Mouse (Mus musculus) embryonic facial prominence, embryonic 12.5 days (tissue): Measurements from ENCODE around the gene Spata46. TPM values are rescaled to one million over a fixed set of nuclear protein-coding genes. Genes with fewer than 3 reads are reported as not detected.

Experiments used
- ATAC-seq: fragments of 200-750 bp; cut with Nextera tagmentation; 2 replicates; pipeline ENCODE4 v1.8.0; 2017; ENCODE audit not compliant: insufficient number of reproducible peaks, insufficient read depth, low FRiP score, low TSS enrichment
- H3K27ac ChIP-seq: fragments of 300-500 bp; sonication (generic); 2 replicates; pipeline ENCODE4 v1.5.1; 2016; ENCODE audit warnings: mild to moderate bottlenecking
- H3K27me3 ChIP-seq: fragments of 300-500 bp; sonication (generic); 2 replicates; pipeline ENCODE4 v1.6.1; 2016; ENCODE audit warnings: mild to moderate bottlenecking, moderate library complexity
- H3K36me3 ChIP-seq: fragments of 300-500 bp; sonication (generic); 2 replicates; pipeline ENCODE4 v1.6.1; 2016; ENCODE audit warnings: mild to moderate bottlenecking
- H3K4me1 ChIP-seq: fragments of 300-500 bp; sonication (generic); 2 replicates; pipeline ENCODE4 v1.6.1; 2016
- H3K4me2 ChIP-seq: fragments of 300-500 bp; sonication (generic); replicated peaks from 2 replicates; pipeline ENCODE4 v1.6.1; 2016; ENCODE audit warnings: mild to moderate bottlenecking, moderate library complexity
- H3K4me3 ChIP-seq: fragments of 300-500 bp; sonication (generic); 2 replicates; pipeline ENCODE4 v1.5.1; 2016; ENCODE audit warnings: mild to moderate bottlenecking
- H3K9ac ChIP-seq: fragments of 300-500 bp; sonication (generic); 2 replicates; pipeline ENCODE4 v1.6.1; 2016; ENCODE audit warnings: mild to moderate bottlenecking, moderate library complexity
- H3K9me3 ChIP-seq: fragments of 300-500 bp; sonication (generic); 2 replicates; pipeline ENCODE4 v1.6.1; 2016; ENCODE audit warnings: mild to moderate bottlenecking, moderate library complexity
- WGBS: fragments of 180-500 bp; shearing (Covaris S2); methylation state at CpG from one replicate; pipeline ENCODE4 v1.1.7; 2016; 5-methylcytosine and 5-hydroxymethylcytosine counted together
- polyA plus RNA-seq: library from polyadenylated mRNA; unstranded; fragments of >200 nt; fragmentation: Nextera tagmentation; extraction: Ambion mirVana; gene quantifications from 2 replicates; pipeline ENCODE4 v1.2.1, GENCODE M21; 2016

The Spata46 gene
- polyA plus RNA-seq, 1 experiment from 2014 or later, result 1.1 TPM

DNA sequence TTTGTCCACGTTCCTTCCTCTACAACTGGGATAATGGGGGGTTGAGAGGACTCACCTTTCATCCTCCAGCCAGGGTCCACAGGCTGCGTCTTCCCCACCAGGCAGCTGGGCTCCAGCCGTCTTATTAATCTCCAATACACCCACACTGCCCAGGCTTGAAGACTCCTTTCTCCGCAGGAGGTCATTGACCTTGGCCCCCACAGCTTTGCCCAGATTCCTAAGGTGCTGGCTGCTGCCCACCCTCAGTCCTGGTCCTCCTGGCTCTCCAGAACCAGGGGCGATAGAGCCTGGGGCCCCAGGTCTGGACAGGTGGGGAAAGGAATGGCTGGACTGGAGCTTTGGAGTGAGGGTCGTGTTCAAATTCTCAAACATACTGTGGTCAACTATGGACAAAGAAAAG, 6.1 kb upstream of the Spata46 start:
- H3K36me3 ChIP-seq, result no peaks in the 10 kb centered on the region
- no peaks in the 10 kb centered on the region for H3K4me1 ChIP-seq
- H3K4me2 ChIP-seq, result no peak overlapping the region
- no peaks in the 10 kb centered on the region for H3K9me3 ChIP-seq
- H3K9ac ChIP-seq, result no peak overlapping the region
- 70% methylated on average over 6 of the region's 6 CpGs for WGBS
- H3K4me3 ChIP-seq, result no peak overlapping the region
- no peaks in the 10 kb centered on the region for H3K27me3 ChIP-seq
- no peak for ATAC-seq
- no peak overlapping the region for H3K27ac ChIP-seq

DNA sequence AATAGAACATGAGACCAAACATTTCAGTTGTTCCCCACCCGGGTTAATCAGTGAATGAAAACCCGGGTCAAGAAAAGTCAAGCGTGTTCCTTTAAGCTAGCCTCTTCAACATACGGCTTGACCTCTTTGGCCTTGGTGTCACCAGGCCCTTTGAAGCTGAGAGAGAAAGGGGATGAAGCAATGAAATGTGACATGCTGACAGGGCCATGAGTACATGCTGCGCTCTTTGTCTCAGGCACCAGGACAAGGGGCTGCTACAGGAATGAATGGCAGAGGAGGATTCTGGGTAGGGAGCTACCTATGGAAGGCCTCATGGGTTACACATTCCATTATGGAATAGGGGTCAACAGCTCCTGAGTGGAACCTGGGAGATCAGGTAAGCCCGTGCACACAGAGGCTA, 5.5 kb upstream of the Spata46 start:
- no peaks in the 10 kb centered on the region for H3K4me1 ChIP-seq
- H3K4me3 ChIP-seq, result no peak overlapping the region
- no peak overlapping the region for H3K9ac ChIP-seq
- H3K27me3 ChIP-seq, result no peaks in the 10 kb centered on the region
- no peak overlapping the region for H3K27ac ChIP-seq
- H3K9me3 ChIP-seq, result no peaks in the 10 kb centered on the region
- no peak for ATAC-seq
- H3K4me2 ChIP-seq, result no peak overlapping the region
- WGBS, result 63% methylated on average over 6 of the region's 6 CpGs
- H3K36me3 ChIP-seq, result no peaks in the 10 kb centered on the region

DNA sequence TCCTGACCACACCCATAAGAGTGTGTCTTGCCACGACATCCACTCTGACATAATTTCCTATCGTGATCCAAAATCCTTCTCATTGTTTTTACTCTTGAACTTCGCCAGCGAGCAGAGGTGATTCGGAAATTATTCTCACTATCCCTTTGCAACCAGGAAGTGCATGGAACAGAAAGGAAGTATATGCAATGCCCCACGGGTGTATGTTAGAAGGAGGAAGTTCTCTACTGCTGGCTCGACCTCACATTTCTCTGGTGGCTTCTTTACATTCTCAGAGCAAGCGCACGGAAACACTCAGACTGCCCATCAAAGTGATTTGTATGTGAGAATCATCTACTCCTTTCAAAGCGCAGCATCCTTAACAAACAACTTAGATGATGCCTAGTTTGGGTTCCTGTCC, 3.6 kb upstream of the Spata46 start:
- Histone ChIP-seq H3K4me2 (no peak overlapping the region), H3K27ac (no peak overlapping the region), H3K9me3 (no peaks in the 10 kb centered on the region), H3K27me3 (no peaks in the 10 kb centered on the region), H3K9ac (no peak overlapping the region), H3K4me3 (no peak overlapping the region), H3K36me3 (no peaks in the 10 kb centered on the region), H3K4me1 (no peaks in the 10 kb centered on the region)
- 90% methylated on average over 10 of the region's 10 CpGs for WGBS
- no peak for ATAC-seq

DNA sequence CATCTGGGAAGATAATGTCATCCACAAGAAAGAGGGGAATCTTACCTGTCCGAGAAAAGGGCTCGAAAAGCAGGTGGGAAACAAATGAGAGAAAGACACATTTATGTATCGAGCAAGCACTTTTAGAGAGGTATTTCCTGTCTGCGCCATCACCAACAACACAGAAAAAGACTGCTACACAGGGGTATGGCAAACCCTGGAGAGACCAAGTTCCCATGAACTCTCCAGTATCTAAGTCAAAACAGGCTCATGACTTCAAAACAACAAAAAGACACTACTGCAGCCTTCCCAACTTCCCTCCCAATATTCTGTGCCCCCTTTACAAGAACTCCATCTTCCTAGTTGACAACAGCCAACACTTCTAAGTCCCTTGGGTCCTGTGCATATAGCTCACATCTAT, 2.4 kb upstream of the Spata46 start, which contains the start of gene Gm7694:
Gene Gm7694, minus strand, starts transcription at position 101 of the 400 bp plus-strand sequence.
- Histone ChIP-seq H3K27ac (no peak within 1 kb of the TSS), H3K4me2 (no peak within 1 kb of the TSS), H3K36me3 (no peaks in the 10 kb centered on the region), H3K4me3 (no peak within 1 kb of the TSS), H3K4me1 (no peaks in the 10 kb centered on the region), H3K27me3 (no peaks in the 10 kb centered on the region), H3K9me3 (no peaks in the 10 kb centered on the region), H3K9ac (no peak within 1 kb of the TSS)
- ATAC-seq, result no peak
- 90% methylated on average over 4 of the region's 4 CpGs for WGBS

DNA sequence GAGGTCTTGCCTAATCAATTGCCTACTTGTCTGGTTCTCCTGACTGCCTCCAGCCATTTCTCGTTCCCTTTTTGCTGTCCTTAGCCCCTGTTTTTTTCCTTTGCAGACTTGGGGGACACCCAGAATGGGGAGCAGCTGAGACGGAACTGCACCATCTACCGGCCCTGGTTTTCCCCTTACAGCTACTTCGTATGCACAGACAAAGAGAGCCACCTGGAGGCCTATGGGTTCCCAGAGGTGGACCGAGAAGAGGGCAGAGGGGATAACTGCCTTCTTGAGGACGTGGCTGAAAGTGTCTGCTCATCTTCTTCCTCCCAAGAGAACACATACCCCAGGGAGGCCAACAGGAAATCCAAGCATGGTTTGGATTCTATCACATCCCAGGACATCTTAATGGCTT, 2.8 kb downstream of the Spata46 start:
- peaks cover 10% of the 10 kb centered on the region; the same call in 1 of the 2 replicates for H3K4me1 ChIP-seq
- no peaks in the 10 kb centered on the region for H3K36me3 ChIP-seq
- no peak overlapping the region for H3K4me2 ChIP-seq
- no peak for ATAC-seq
- H3K27ac ChIP-seq, result no peak overlapping the region
- H3K9ac ChIP-seq, result no peak overlapping the region
- H3K9me3 ChIP-seq, result no peaks in the 10 kb centered on the region
- no peaks in the 10 kb centered on the region for H3K27me3 ChIP-seq
- no peak overlapping the region for H3K4me3 ChIP-seq
- WGBS, result 66% methylated on average over 6 of the region's 6 CpGs

DNA sequence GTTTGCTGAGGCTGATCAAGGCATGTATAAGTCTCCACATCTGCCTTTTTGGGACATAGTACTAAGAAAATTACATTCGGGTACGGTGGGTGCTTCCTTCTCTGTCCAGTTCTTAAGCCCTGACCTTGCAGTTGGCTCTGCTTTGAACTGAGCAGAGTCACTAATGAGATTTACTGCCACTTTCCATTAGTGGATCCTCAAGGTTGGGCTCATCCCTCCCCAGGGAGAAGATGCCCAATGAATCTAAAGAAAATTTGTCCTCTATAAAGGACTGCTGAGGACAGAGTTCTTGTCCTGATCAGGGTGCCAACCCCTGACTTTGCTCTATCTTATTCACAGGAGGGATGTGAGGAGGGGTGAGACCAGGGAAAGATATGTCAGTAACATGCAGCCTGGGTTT, 13.4 kb downstream of the Spata46 start:
- Histone ChIP-seq H3K27ac (no peak overlapping the region), H3K4me2 (no peak overlapping the region), H3K27me3 (no peaks in the 10 kb centered on the region), H3K4me3 (no peak overlapping the region), H3K9me3 (no peaks in the 10 kb centered on the region), H3K4me1 (no peaks in the 10 kb centered on the region), H3K9ac (no peak overlapping the region), H3K36me3 (no peaks in the 10 kb centered on the region)
- 82% methylated on average over 2 of the region's 2 CpGs for whole genome bisulfite sequencing
- no peak for ATAC-seq

DNA sequence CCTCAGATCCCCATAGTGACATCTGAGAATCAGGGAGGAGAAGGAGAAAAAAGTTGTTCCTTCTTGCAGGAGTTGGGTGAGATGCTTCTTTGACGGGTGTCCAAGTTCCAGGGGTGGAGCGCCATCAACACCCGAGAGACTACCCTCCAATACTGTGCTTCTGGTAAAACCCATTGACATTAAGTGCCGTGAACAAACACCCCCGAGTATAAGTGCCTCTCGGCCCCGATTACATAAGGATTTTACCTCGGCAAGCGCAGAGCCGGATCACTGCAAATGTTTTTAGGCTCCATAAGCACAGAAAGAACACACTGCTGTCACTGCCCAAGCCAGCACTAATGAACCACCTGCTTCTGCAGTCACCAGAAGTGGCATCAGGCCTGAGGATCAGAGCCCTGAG, 14.4 kb downstream of the Spata46 start:
- H3K9ac ChIP-seq, result no peak overlapping the region
- no peaks in the 10 kb centered on the region for H3K9me3 ChIP-seq
- H3K4me1 ChIP-seq, result no peaks in the 10 kb centered on the region
- WGBS, result 91% methylated on average over 10 of the region's 10 CpGs
- no peak overlapping the region for H3K27ac ChIP-seq
- no peak for ATAC-seq
- no peaks in the 10 kb centered on the region for H3K36me3 ChIP-seq
- H3K27me3 ChIP-seq, result no peaks in the 10 kb centered on the region
- H3K4me2 ChIP-seq, result no peak overlapping the region
- no peak overlapping the region for H3K4me3 ChIP-seq

DNA sequence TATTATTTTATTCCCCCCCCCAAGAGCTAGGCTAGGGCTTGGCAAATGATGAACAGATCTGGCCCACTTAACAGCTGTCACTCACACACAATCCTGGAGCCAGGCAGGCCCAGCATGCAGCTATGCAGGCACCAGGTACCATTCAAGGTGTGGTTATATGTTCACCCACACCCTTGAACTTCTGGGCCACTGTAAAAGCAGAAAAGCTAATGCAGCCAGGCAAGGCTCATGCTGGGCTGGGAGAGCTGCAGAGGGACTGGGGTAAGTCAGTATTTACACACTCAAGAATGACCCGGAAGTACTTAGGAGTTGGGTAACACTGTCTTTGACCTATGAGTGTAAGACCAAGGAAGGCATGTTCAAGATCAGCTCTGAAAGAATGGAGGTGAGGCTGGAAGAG, 15.7 kb downstream of the Spata46 start:
- Histone ChIP-seq H3K27me3 (no peaks in the 10 kb centered on the region), H3K27ac (no peak overlapping the region), H3K4me1 (peaks cover 7% of the 10 kb centered on the region), H3K9ac (no peak overlapping the region), H3K4me3 (no peak overlapping the region), H3K4me2 (no peak overlapping the region), H3K36me3 (no peaks in the 10 kb centered on the region), H3K9me3 (no peaks in the 10 kb centered on the region)
- ATAC-seq, result no peak
- WGBS, result 84% methylated on average over 1 of the region's 1 CpGs

DNA sequence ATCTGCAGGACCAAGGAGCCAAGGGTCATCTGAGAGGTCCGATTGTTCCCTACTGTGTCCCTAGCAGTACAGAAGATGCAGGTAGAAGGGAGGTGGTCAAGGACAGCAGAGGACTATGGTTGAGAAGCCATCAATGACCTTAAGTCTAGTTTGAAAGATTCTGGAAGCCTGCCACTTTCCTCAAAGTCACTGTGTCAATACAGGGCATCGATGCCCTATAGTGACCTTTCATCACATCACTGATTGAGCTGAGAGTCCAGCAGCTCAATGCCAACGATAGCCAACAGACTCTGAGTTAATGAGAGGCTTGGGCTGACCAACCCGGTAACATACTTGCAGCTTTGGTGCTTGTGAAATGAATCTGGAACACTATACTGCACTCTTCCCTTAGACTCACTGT, 16.7 kb downstream of the Spata46 start:
- H3K4me3 ChIP-seq, result no peak overlapping the region
- no peaks in the 10 kb centered on the region for H3K27me3 ChIP-seq
- WGBS, result 87% methylated on average over 4 of the region's 4 CpGs
- H3K9ac ChIP-seq, result no peak overlapping the region
- H3K4me2 ChIP-seq, result no peak overlapping the region
- H3K9me3 ChIP-seq, result no peaks in the 10 kb centered on the region
- no peak for ATAC-seq
- peaks cover 7% of the 10 kb centered on the region for H3K4me1 ChIP-seq
- no peaks in the 10 kb centered on the region for H3K36me3 ChIP-seq
- no peak overlapping the region for H3K27ac ChIP-seq

DNA sequence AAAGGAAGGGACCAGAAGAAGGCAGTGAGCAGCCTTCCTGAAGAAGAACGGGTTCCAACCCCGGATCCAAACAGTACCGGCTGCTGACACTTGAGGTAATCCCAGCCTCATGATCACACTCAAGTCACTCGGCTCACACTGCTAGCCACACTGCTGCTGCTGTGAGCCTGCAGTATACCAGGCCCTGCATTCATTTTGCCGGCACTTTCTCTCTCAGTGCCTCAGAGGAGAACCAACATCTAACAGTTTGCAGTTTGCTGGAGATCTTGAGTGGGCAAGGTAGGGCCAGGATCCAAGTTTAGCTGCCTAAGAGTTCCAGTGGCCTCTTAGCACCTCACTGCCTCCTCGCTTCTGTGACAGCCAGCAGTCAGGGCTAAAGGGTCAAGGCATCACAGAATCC, 23.3 kb downstream of the Spata46 start:
- no peak for ATAC-seq
- Histone ChIP-seq H3K27me3 (no peaks in the 10 kb centered on the region), H3K9ac (no peak overlapping the region), H3K4me2 (no peak overlapping the region), H3K27ac (no peak overlapping the region), H3K9me3 (no peaks in the 10 kb centered on the region), H3K4me1 (peaks cover 7% of the 10 kb centered on the region), H3K4me3 (no peak overlapping the region), H3K36me3 (no peaks in the 10 kb centered on the region)
- WGBS, result 73% methylated on average over 6 of the region's 6 CpGs

DNA sequence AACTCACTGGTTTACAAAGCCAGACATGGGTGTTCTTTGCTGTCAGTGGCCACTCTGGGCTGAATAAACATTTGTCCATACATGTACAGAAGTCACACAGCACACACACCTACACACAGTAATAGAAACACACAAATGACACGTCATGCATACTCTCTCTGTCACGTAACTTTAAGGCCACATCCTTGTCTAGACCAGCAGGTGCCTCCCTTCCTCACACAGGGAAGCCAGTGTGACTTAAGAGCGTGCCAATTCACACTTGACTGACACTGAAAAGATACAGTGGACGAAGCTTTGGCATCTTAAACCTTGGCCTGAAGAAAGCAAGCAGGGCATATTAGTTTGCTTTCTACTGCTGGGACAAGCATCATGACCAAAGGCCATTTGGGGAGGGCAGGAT, 24.2 kb downstream of the Spata46 start:
- Histone ChIP-seq H3K27ac (no peak overlapping the region), H3K4me2 (no peak overlapping the region), H3K4me3 (no peak overlapping the region), H3K9me3 (no peaks in the 10 kb centered on the region), H3K9ac (no peak overlapping the region), H3K36me3 (no peaks in the 10 kb centered on the region), H3K4me1 (peaks cover 7% of the 10 kb centered on the region), H3K27me3 (no peaks in the 10 kb centered on the region)
- ATAC-seq, result no peak
- 82% methylated on average over 4 of the region's 4 CpGs for WGBS

DNA sequence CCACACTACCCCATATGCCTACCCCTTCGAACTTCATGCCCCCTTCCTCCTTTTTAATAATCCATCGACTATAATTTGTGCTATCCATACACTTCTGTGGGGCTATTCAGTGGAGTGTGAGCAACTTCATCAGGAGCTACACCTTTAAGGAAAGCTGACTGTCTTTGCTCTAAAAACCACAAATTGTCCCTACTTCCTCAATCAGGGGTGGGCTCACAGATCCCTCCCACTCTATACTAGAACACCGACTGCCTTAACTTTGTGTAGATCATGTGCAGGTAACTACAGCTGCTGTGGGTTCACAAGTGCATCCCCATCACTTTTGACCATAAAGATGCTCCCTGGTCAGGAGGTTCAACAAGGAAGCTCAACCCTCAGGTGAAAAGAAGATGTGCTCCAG, 31.3 kb downstream of the Spata46 start:
- H3K27ac ChIP-seq, result no peak overlapping the region
- H3K27me3 ChIP-seq, result no peaks in the 10 kb centered on the region
- ATAC-seq, result no peak
- H3K36me3 ChIP-seq, result no peaks in the 10 kb centered on the region
- 90% methylated on average over 3 of the region's 3 CpGs for WGBS
- H3K4me1 ChIP-seq, result no peaks in the 10 kb centered on the region
- no peak overlapping the region for H3K4me2 ChIP-seq
- no peak overlapping the region for H3K9ac ChIP-seq
- no peak overlapping the region for H3K4me3 ChIP-seq
- no peaks in the 10 kb centered on the region for H3K9me3 ChIP-seq

DNA sequence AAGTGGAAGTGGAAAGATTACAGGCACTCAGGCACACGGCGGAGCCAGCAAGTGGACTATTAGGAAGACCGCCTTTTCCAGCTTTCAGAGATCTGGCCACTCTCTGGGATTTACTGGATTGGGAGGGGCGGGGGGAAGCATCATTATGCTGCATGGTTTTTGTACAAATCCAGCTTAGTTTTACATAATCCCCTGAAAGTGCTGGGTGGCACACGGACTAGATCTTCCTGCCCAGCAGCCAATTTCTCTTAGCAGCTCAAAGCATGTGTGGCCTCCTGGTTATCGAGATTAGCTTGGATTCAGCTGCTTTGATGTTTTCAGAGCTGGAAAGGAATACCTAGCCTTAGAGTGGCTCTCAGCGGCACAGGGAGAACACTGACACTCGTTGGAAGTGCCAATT, 34.5 kb downstream of the Spata46 start:
- Histone ChIP-seq H3K9me3 (no peaks in the 10 kb centered on the region), H3K27ac (no peak overlapping the region), H3K4me1 (no peaks in the 10 kb centered on the region), H3K36me3 (no peaks in the 10 kb centered on the region), H3K4me2 (no peak overlapping the region), H3K27me3 (no peaks in the 10 kb centered on the region), H3K4me3 (no peak overlapping the region), H3K9ac (no peak overlapping the region)
- no peak for ATAC-seq
- WGBS, result 60% methylated on average over 8 of the region's 8 CpGs
